Mouse (Mus musculus): ENCODE data around the gene Mpp6.

- TF ChIP-seq CTCF (IDR thresholded peaks at IDR 0.05) (no peak), POLR2A (IDR thresholded peaks at IDR 0.05; ENCODE audit: insufficient read depth, low read depth, low read length) (no peak), EP300 (IDR thresholded peaks at IDR 0.05; ENCODE audit: insufficient read depth, low read depth, low read length) (no peak)
These were observed 127.9 kb downstream of the Mpp6 start for GRCm38 (mm10) chr6:50237963-50238362.
